Mouse (Mus musculus) embryonic fibroblast, embryonic 13.5 days (primary cell): ENCODE measurements at regions not wholly inside any gene's neighbourhood (a gene's known extent, or its start where the extent isn't known, plus 50 kb on each side); places are given as distances from the start of the nearest gene placed in this dataset.

Experiments
- CTCF ChIP-seq: IDR thresholded peaks from 2 replicates; pipeline ENCODE4 v1.5.1; 2011; ENCODE audit warnings: mild to moderate bottlenecking, control low read depth, low read length, moderate library complexity, borderline replicate concordance; ENCODE audit not compliant: insufficient read depth
- POLR2A ChIP-seq: IDR thresholded peaks from 2 replicates; pipeline ENCODE4 v1.6.1; 2011; ENCODE audit warnings: low read depth, mild to moderate bottlenecking, control low read depth, low read length, moderate library complexity

GRCm38 (mm10) chr8:86224851-86225250, 355.6 kb downstream of the Abcc12 start:
- TF ChIP-seq POLR2A = no peak
- no peak for TF ChIP-seq CTCF
